Mouse (Mus musculus) heart, postnatal 4 days (tissue): ENCODE results near the gene Slc9a3r1. TPM values are rescaled to one million over a fixed set of nuclear protein-coding genes. Genes with fewer than 3 reads are reported as not detected.

Experiments used
- DNase-seq: peaks from one replicate; pipeline ENCODE4 v3.0.0; 2021
- total RNA-seq, 2 experiments: library from RNA; stranded (reverse); gene quantifications; 2 replicates each; pipeline ENCODE4 v1.2.3; 2021

Slc9a3r1 gene
- total RNA-seq, 2 experiments from 2014 or later = 13.9 to 15.3 TPM

DNA sequence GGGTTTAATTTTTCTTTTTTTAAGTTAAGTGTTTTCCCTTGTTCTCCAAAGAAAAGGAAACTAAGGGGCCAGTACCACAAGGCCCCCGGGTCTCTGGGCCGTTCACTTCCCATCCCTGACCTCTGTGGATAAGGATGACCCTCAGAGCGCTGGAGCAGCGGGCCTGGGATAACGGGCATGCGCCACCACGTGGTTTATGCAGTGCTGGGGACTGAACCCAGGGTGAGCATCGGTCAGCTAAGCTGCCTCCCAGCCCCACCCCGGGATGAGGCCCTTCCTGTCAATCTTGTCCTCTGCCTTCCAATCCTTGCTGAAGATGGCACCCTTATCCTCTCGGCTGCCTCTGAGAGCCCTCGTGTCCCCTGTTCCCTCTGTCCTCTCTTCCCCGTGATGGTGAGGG is 64.5 kb downstream of the Slc9a3r1 start:
- DNase-seq = peak; percentile 23

DNA sequence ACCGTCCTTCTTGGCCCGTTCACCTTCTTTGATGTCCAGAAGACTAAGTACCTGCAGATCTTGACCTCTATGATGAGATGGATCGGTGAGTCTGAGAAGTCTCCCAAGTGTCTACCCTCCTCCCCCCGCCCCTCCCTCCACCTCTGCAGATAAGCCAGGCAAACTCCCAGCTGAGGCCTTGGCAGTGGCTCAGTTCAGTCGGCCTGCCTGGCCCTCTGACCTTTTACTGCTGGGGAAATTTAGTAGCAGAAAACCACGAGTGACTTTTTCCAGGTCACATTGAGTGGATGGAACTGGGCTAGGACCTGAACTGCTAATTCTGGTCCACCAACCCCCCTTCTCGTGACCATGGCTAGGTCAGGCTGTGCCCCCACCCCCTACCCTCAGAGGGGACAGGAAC is 65.3 kb downstream of the Slc9a3r1 start:
- DNase-seq = no peak

DNA sequence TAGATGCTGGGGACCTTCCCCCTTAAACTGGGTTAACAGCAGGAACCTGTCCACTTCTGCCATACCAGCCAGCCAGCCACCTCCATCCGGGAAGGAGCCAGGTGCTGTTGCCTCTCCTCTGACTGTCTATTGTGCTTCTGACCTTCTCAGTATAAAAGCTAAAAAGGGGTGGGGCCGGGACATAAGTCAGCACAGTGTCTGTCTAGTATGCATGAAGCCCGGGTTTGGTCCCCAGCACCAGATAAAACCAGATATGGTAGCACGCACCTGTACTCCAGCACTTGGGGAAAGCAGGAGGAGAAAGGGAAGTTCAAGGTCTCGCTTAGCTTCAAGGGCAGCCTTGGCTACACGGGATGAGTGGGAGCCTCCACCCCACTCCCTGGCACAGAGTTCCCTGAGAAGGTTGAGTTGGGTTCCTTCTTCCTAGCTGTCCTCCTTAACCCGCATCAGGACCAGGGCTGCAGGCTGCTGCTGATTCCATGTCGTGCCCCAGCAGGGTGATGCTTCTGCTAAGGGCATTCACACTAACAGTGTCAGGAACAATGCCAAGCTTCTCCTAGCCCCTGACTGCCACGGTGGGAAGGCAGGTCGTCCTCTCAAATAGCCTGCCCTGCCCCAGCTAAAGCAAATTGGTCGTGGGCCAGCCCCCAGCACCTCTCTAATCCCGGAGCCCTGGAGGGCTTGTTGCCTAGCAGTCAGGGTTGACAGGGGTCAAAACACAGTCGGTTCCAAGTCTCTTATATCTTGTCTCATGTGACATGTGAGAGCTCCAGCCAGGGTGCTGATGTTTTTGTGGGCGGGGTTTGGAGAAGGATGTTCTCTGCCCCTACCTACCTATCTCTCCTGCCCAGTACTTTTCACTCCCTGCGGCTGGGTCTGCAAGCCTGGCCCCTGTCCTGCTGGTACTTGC is 66.1 kb downstream of the Slc9a3r1 start:
- peak; percentile 68 for DNase-seq

Other genes starting within 250 kb of the Slc9a3r1 start
- gene Cd300lb, start 229.0 kb upstream of the Slc9a3r1 start, total RNA-seq = under 1 TPM; 0.19 to 0.32 TPM
- gene Cd300c, start 194.2 kb upstream of the Slc9a3r1 start, total RNA-seq = not detected
- under 1 TPM; 0.29 to 0.41 TPM for gene Cd300ld, start 173.4 kb upstream of the Slc9a3r1 start, total RNA-seq
- 1 to 10 TPM in 1 of 2 experiments, under 1 TPM in 1; 0.97 to 1.1 TPM for gene Cd300c2, start 161.5 kb upstream of the Slc9a3r1 start, total RNA-seq
- gene Cd300ld2, start 147.1 kb upstream of the Slc9a3r1 start, total RNA-seq = not detected
- gene Cd300ld4, start 136.3 kb upstream of the Slc9a3r1 start, total RNA-seq = not detected
- under 1 TPM in 1 of 2 experiments, not detected in 1; 0.79 TPM for gene Cd300ld5, start 125.6 kb upstream of the Slc9a3r1 start, total RNA-seq
- 1 to 10 TPM; 1.6 to 2.2 TPM for gene Cd300ld3, start 114.9 kb upstream of the Slc9a3r1 start, total RNA-seq
- under 1 TPM in 1 of 2 experiments, not detected in 1; 0.11 TPM for gene Cd300e, start 101.2 kb upstream of the Slc9a3r1 start, total RNA-seq
- gene Rab37, start 71.9 kb upstream of the Slc9a3r1 start, total RNA-seq = 1 to 10 TPM; 1.0 to 1.1 TPM
- under 1 TPM; 0.31 to 0.52 TPM for gene Cd300lf, start 29.3 kb upstream of the Slc9a3r1 start, total RNA-seq
- gene Tmem104, start 24.1 kb downstream of the Slc9a3r1 start, total RNA-seq = 1 to 10 TPM; 5.2 to 9.3 TPM
- gene Nat9, start 24.5 kb downstream of the Slc9a3r1 start, total RNA-seq = 10 to 100 TPM; 11.9 to 12.0 TPM
- gene Grin2c, start 103.9 kb downstream of the Slc9a3r1 start, total RNA-seq = under 1 TPM; 0.12 to 0.18 TPM
- 1 to 10 TPM; 7.5 to 9.5 TPM for gene Fdxr, start 113.7 kb downstream of the Slc9a3r1 start, total RNA-seq
- gene Fads6, start 134.3 kb downstream of the Slc9a3r1 start, total RNA-seq = 1 to 10 TPM in 1 of 2 experiments, under 1 TPM in 1; 0.86 to 1.4 TPM
- not detected for gene Otop2, start 143.8 kb downstream of the Slc9a3r1 start, total RNA-seq
- gene Ush1g, start 158.7 kb downstream of the Slc9a3r1 start, total RNA-seq = under 1 TPM; 0.09 to 0.12 TPM
- gene Otop3, start 171.4 kb downstream of the Slc9a3r1 start, total RNA-seq = not detected
- 1 to 10 TPM; 5.9 to 8.5 TPM for gene Hid1, start 204.4 kb downstream of the Slc9a3r1 start, total RNA-seq
- gene Cdr2l, start 218.6 kb downstream of the Slc9a3r1 start, total RNA-seq = 10 to 100 TPM; 18.8 to 20.3 TPM
- gene Mrpl58, start 240.4 kb downstream of the Slc9a3r1 start, total RNA-seq = 100 to 1,000 TPM; 153 to 156 TPM